Comparison of ENCODE assay signal across 9 mouse cellular contexts in the genomic region with DNA sequence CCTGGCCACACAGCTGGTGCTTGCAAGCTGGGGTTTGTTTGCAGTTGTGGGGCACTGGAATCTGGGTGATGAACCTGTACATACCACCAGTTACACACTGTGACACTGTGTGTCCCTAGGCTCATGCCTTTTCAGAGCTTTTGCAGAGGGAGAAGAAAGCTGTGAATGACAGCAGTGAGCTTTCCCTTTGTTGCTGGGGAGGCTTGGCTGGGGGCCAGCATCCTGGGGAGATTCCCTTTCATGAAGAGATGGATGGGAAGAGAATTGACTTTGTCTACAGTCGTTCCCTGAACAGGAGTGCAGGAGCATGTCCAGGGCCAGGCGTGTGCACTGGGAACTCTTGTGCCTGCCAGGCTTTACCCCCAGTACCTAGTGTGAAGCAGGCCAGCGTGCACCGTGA. TPM values are rescaled to one million over a fixed set of nuclear protein-coding genes. Genes with fewer than 3 reads are reported as not detected.
DNase-seq lines count a peak whose midpoint lies in the region; ATAC-seq lines count a peak whose summit lies in the region.
"Had no signal": no experiment of that assay in that cellular context is flagged by ENCODE, and none has a peak within 500 bp of the region (broad histone marks: within the 10 kb centered on the region; RNA-seq: fewer than 3 reads in every experiment).

No protein-coding gene starts in this region.

- no peak overlapping the region for H3K4me3 ChIP-seq in heart, embryonic 15.5 days
- no peak overlapping the region for H3K4me3 ChIP-seq in heart, embryonic 10.5 days
- H3K4me3 ChIP-seq: myocyte had no signal

- H3K9ac ChIP-seq in heart, embryonic 15.5 days, result peak overlapping the region; percentile 25; the same call in 1 of the 2 replicates

- DNase-seq in heart, embryonic 10.5 days (ENCODE audit: low spot score), result no peak
- DNase-seq in Muller cell, postnatal 12 days (ENCODE audit: inconsistent ontology term), result peak; percentile 79
- DNase-seq in cerebellum, adult 8-10 months, result peak; percentile 26
- DNase-seq in kidney, postnatal 25 days, result peak; percentile 68 to 79
- no peak for DNase-seq in spleen, postnatal 36 days (ENCODE audit: low spot score in 2 of 2)
- DNase-seq in urinary bladder, adult 18-20 months (ENCODE audit: low spot score in 2 of 2), result no peak
- no peak for DNase-seq in MN1 (ENCODE audit: low spot score)

- WGBS in heart, embryonic 15.5 days, result 41% methylated on average over 4 of the region's 4 CpGs
- WGBS in heart, embryonic 10.5 days, result 61% methylated on average over 4 of the region's 4 CpGs

- H3K9me3 ChIP-seq in heart, embryonic 15.5 days (replicated peaks), result no peaks in the 10 kb centered on the region
- no peaks in the 10 kb centered on the region for H3K9me3 ChIP-seq in heart, embryonic 10.5 days

- H3K4me2 ChIP-seq in heart, embryonic 15.5 days, result no peak overlapping the region

- no peaks in the 10 kb centered on the region for H3K36me3 ChIP-seq in heart, embryonic 15.5 days
- H3K36me3 ChIP-seq in heart, embryonic 10.5 days, result no peaks in the 10 kb centered on the region

- ATAC-seq in heart, embryonic 15.5 days (replicated peaks; ENCODE audit: insufficient number of reproducible peaks, insufficient read depth, low FRiP score, low read depth), result 0 out of 2 replicates have a peak, but pooled peaks have one; percentile 10

- H3K27me3 ChIP-seq in heart, embryonic 15.5 days, result no peaks in the 10 kb centered on the region
- H3K27me3 ChIP-seq in heart, embryonic 10.5 days (ENCODE audit: insufficient read depth, poor library complexity, severe bottlenecking), result peaks cover 4% of the 10 kb centered on the region; the same call in 1 of the 2 replicates

- peaks cover 9% of the 10 kb centered on the region for H3K4me1 ChIP-seq in heart, embryonic 15.5 days (replicated peaks)
- 0 out of 2 replicates have a peak, but pooled peaks cover 2% of the 10 kb centered on the region for H3K4me1 ChIP-seq in heart, embryonic 10.5 days

- H3K27ac ChIP-seq in heart, embryonic 15.5 days, result no peak overlapping the region
- H3K27ac ChIP-seq in heart, embryonic 10.5 days, result no peak overlapping the region

RNA-seq across cellular contexts. Expression of gene Fsd1l, which starts 6.5 kb away (rescaled TPM):
- 7.9 and 10.1 TPM in 2 replicates for polyA plus RNA-seq in heart, embryonic 15.5 days (2015; fragmentation: Nextera tagmentation; extraction: Ambion mirVana)
- polyA plus RNA-seq in heart, embryonic 10.5 days (2016; fragmentation: Nextera tagmentation; extraction: Ambion mirVana), result 11.4 and 12.3 TPM in 2 replicates

Comparison
In these comparisons a context has a peak if more than half of its experiments do, and no peak if none do; other contexts are left out.
1. DNase-seq: peak in Muller cell, postnatal 12 days (single experiment), cerebellum, adult 8-10 months (single experiment) and kidney, postnatal 25 days (2 of 2); none in heart, embryonic 10.5 days (single experiment), spleen, postnatal 36 days (0 of 2), urinary bladder, adult 18-20 months (0 of 2) and MN1 (single experiment).